Mouse (Mus musculus) stomach, embryonic 15.5 days (tissue): Measurements from ENCODE around the gene Gm5934. TPM values are rescaled to one million over a fixed set of nuclear protein-coding genes. Genes with fewer than 3 reads are reported as not detected.
"Not testable (repeated sequence)": the region's sequence is repeated elsewhere in the genome, so short reads cannot be mapped to it uniquely, and the experiment has no call there.

Experiments
- ATAC-seq: fragments of 200-750 bp; cut with Nextera tagmentation; 2 replicates; pipeline ENCODE4 v1.8.0; 2017; ENCODE audit warnings: low read depth, moderate number of reproducible peaks, moderate TSS enrichment; ENCODE audit not compliant: insufficient read depth, low FRiP score
- H3K27ac ChIP-seq: fragments of 300-500 bp; sonication (generic); 2 replicates; pipeline ENCODE4 v1.5.1; 2015; ENCODE audit warnings: mild to moderate bottlenecking, inconsistent platforms
- H3K27me3 ChIP-seq: fragments of 300-500 bp; sonication (generic); replicated peaks from 2 replicates; pipeline ENCODE4 v1.6.1; 2015; ENCODE audit warnings: inconsistent platforms
- H3K36me3 ChIP-seq: fragments of 300-500 bp; sonication (generic); 2 replicates; pipeline ENCODE4 v1.6.1; 2015; ENCODE audit warnings: inconsistent platforms
- H3K4me1 ChIP-seq: fragments of 300-500 bp; sonication (generic); 2 replicates; pipeline ENCODE4 v1.6.1; 2015; ENCODE audit warnings: inconsistent platforms
- H3K4me2 ChIP-seq: fragments of 300-500 bp; sonication (generic); 2 replicates; pipeline ENCODE4 v1.6.1; 2015; ENCODE audit warnings: mild to moderate bottlenecking, inconsistent platforms
- H3K4me3 ChIP-seq: fragments of 300-500 bp; sonication (generic); replicated peaks from 2 replicates; pipeline ENCODE4 v1.5.1; 2015; ENCODE audit warnings: inconsistent platforms
- H3K9ac ChIP-seq: fragments of 300-500 bp; sonication (generic); 2 replicates; pipeline ENCODE4 v1.6.1; 2015; ENCODE audit warnings: inconsistent platforms
- H3K9me3 ChIP-seq: fragments of 300-500 bp; sonication (generic); 2 replicates; pipeline ENCODE4 v1.6.1; 2016; ENCODE audit warnings: inconsistent platforms
- WGBS: fragments of 180-500 bp; shearing (Covaris S2); methylation state at CpG from one replicate; pipeline ENCODE4 v1.1.7; 2015; 5-methylcytosine and 5-hydroxymethylcytosine counted together
- polyA plus RNA-seq: library from polyadenylated mRNA; unstranded; fragments of >200 nt; fragmentation: Nextera tagmentation; extraction: Ambion mirVana; gene quantifications from 2 replicates; pipeline ENCODE4 v1.2.1, GENCODE M21; 2015

Gene Gm5934
- polyA plus RNA-seq, result not detected in 2 replicates

DNA sequence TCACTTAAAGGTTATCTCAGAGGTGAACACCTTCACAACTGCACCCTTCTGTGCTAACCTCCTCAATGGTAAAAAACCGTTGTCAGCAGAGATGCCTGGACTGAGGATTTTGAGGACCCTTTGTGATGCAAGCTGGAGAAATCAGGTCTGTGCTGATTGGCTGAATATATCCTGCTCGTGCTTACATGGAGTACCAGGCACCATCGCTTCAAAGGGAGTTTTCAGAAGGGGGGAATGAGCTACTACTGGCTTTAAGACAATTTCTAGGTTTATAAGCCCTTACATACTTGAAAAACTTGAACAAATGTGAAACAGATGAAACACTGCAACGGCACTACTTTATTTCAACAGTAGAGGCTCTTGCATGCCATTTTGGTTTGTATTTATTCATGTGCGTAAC, at the start of gene Gm5934:
Gm5934 (minus strand) TSS at position 101 of the 400 bp plus-strand sequence.
- H3K4me1 ChIP-seq, H3K27me3 ChIP-seq, H3K36me3 ChIP-seq, H3K4me3 ChIP-seq, ATAC-seq, H3K9me3 ChIP-seq, H3K9ac ChIP-seq, H3K27ac ChIP-seq, H3K4me2 ChIP-seq: not testable (repeated sequence)
- WGBS, result 65% methylated on average over 5 of the region's 5 CpGs

Other genes starting within 250 kb of the Gm5934 start
- not detected in 2 replicates for gene Gm4297, start 74.1 kb upstream of the Gm5934 start, polyA plus RNA-seq